Comparison of ENCODE assay signal across 16 mouse cellular contexts in genomic region chr11:55369093-55369471, GRCm38 (mm10). TPM values are rescaled to one million over a fixed set of nuclear protein-coding genes. Genes with fewer than 3 reads are reported as not detected.
DNase-seq lines count a peak whose midpoint lies in the region; ATAC-seq and TF ChIP-seq lines count a peak whose summit lies in the region.
"Had no signal": no experiment of that assay in that cellular context is flagged by ENCODE, and none has a peak within 500 bp of the region (broad histone marks: within the 10 kb centered on the region; RNA-seq: fewer than 3 reads in every experiment).

No protein-coding gene starts in this region.

- H3K9ac ChIP-seq in heart, adult 2 months (ENCODE audit: low read depth, low read length) = no peak overlapping the region
- no peak overlapping the region for H3K9ac ChIP-seq in forebrain, embryonic 16.5 days (replicated peaks; ENCODE audit: low read depth, low read length)
- no peak overlapping the region for H3K9ac ChIP-seq in hindbrain, embryonic 13.5 days
- H3K9ac ChIP-seq: embryonic facial prominence, embryonic 12.5 days; forebrain, postnatal 0 days had no signal

- TF ChIP-seq EP300 in heart, adult 2 months (IDR thresholded peaks at IDR 0.05; ENCODE audit: insufficient read depth, low read depth, low read length) = 0 out of 2 replicates have a peak, but pooled peaks have one; percentile 34

- H3K79me2 ChIP-seq in heart, adult 2 months (replicated peaks; ENCODE audit: control insufficient read depth, insufficient read depth, low read length) = no peaks in the 10 kb centered on the region

- no peaks in the 10 kb centered on the region for H3K36me3 ChIP-seq in heart, adult 2 months (ENCODE audit: control insufficient read depth, insufficient read depth, low read length)
- H3K36me3 ChIP-seq in forebrain, embryonic 16.5 days (ENCODE audit: control insufficient read depth, insufficient read depth) = no peaks in the 10 kb centered on the region
- no peaks in the 10 kb centered on the region for H3K36me3 ChIP-seq in hindbrain, embryonic 13.5 days
- H3K36me3 ChIP-seq: embryonic facial prominence, embryonic 12.5 days; G1E had no signal

- no peaks in the 10 kb centered on the region for H3K27me3 ChIP-seq in heart, adult 2 months (ENCODE audit: control insufficient read depth, insufficient read depth, low read length)
- no peaks in the 10 kb centered on the region for H3K27me3 ChIP-seq in forebrain, embryonic 16.5 days (replicated peaks; ENCODE audit: control insufficient read depth, insufficient read depth, low read length)
- 0 out of 2 replicates have a peak, but pooled peaks cover 3% of the 10 kb centered on the region for H3K27me3 ChIP-seq in hindbrain, embryonic 13.5 days
- H3K27me3 ChIP-seq: embryonic facial prominence, embryonic 12.5 days had no signal

- peak overlapping the region; percentile 32 for H3K27ac ChIP-seq in heart, adult 2 months
- H3K27ac ChIP-seq in forebrain, embryonic 16.5 days (ENCODE audit: low read length) = no peak overlapping the region
- no peak overlapping the region for H3K27ac ChIP-seq in hindbrain, embryonic 13.5 days
- H3K27ac ChIP-seq: embryonic facial prominence, embryonic 12.5 days; left cerebral cortex, adult 2 months had no signal

- H3K4me1 ChIP-seq in heart, adult 2 months (ENCODE audit: control insufficient read depth, insufficient read depth, low read length) = no peaks in the 10 kb centered on the region
- no peaks in the 10 kb centered on the region for H3K4me1 ChIP-seq in forebrain, embryonic 16.5 days (replicated peaks; ENCODE audit: control insufficient read depth, insufficient read depth, low read length)
- peaks cover 8% of the 10 kb centered on the region for H3K4me1 ChIP-seq in hindbrain, embryonic 13.5 days (replicated peaks)
- H3K4me1 ChIP-seq: embryonic facial prominence, embryonic 12.5 days had no signal

- no peak overlapping the region for H3K4me3 ChIP-seq in heart, adult 2 months
- no peak overlapping the region for H3K4me3 ChIP-seq in forebrain, embryonic 16.5 days (replicated peaks; ENCODE audit: low read length)
- H3K4me3 ChIP-seq in hindbrain, embryonic 13.5 days = no peak overlapping the region
- H3K4me3 ChIP-seq: embryonic facial prominence, embryonic 12.5 days; left cerebral cortex, adult 2 months had no signal

- H3K4me2 ChIP-seq in forebrain, embryonic 16.5 days (ENCODE audit: low read length) = no peak overlapping the region
- H3K4me2 ChIP-seq in hindbrain, embryonic 13.5 days = no peak overlapping the region
- H3K4me2 ChIP-seq: embryonic facial prominence, embryonic 12.5 days had no signal

- no peaks in the 10 kb centered on the region for H3K9me3 ChIP-seq in forebrain, embryonic 16.5 days (ENCODE audit: control insufficient read depth, low read length)
- H3K9me3 ChIP-seq in hindbrain, embryonic 13.5 days = no peaks in the 10 kb centered on the region
- H3K9me3 ChIP-seq: embryonic facial prominence, embryonic 12.5 days; G1E had no signal

- peak; percentile 63 for DNase-seq in gastrocnemius, adult 18-20 months (ENCODE audit: low spot score)
- DNase-seq in gastrocnemius, postnatal 4 days (ENCODE audit: low spot score in 2 of 2) = no peak
- peak; percentile 40 to 63 for DNase-seq in heart, adult 2 months
- DNase-seq in kidney, adult 8-10 months = peak; percentile 24 to 31
- peak; percentile 72 for DNase-seq in lung, postnatal 10 days
- no peak for DNase-seq in cerebellum, adult 11 months
- DNase-seq: cerebellum, adult 8-10 months; forebrain, postnatal 0 days; thymus, postnatal 25 days had no signal

- WGBS in heart, adult 2 months = 50% methylated on average over 6 of the region's 6 CpGs
- WGBS in forebrain, embryonic 16.5 days = 63% methylated on average over 6 of the region's 6 CpGs
- WGBS in hindbrain, embryonic 13.5 days = 74% methylated on average over 6 of the region's 6 CpGs

- intact Hi-C loops in heart, adult 2 months (cut with DNase I) = no loop called here

- no peak for TF ChIP-seq CTCF in heart, adult 2 months (IDR thresholded peaks at IDR 0.05)

- TF ChIP-seq POLR2A in heart, adult 2 months (IDR thresholded peaks at IDR 0.05; ENCODE audit: insufficient read depth, low read depth, low read length) = no peak

- no peak for ATAC-seq in forebrain, embryonic 16.5 days
- no peak for ATAC-seq in hindbrain, embryonic 13.5 days (ENCODE audit: low FRiP score)
- ATAC-seq: forebrain, postnatal 0 days; midbrain, embryonic 16.5 days had no signal

RNA-seq across cellular contexts. Expression of gene Fat2, which starts 32.7 kb away (rescaled TPM):
- under 1 TPM; 0.02 to 0.05 TPM for total RNA-seq in gastrocnemius, adult 18-20 months (2021)
- total RNA-seq in gastrocnemius, postnatal 4 days (2021) = under 1 TPM; 0.10 to 0.18 TPM
- under 1 TPM; 0.03 to 0.09 TPM for total RNA-seq in heart, adult 2 months (2021)
- polyA plus RNA-seq in heart, adult 2 months (2012; rRNA removed) = 0.09 and 0.14 TPM in 2 replicates
- 0.04 TPM in 2 replicates for polyA plus RNA-seq in forebrain, embryonic 16.5 days (2015; fragmentation: Nextera tagmentation; extraction: Ambion mirVana)
- 0.05 and 0.13 TPM in 2 replicates for polyA plus RNA-seq in hindbrain, embryonic 13.5 days (2015; fragmentation: Nextera tagmentation; extraction: Ambion mirVana)
- polyA plus RNA-seq: G1E; liver, embryonic 16.5 days had no signal

RNA-seq across cellular contexts. Expression of gene Sparc, which starts 53.9 kb away (rescaled TPM):
- 100 to 1,000 TPM; 141 to 200 TPM for total RNA-seq in gastrocnemius, adult 18-20 months (2021)
- total RNA-seq in gastrocnemius, postnatal 4 days (2021) = 1,000 to 10,000 TPM; 2,207 to 2,385 TPM
- total RNA-seq in heart, adult 2 months (2021) = 100 to 1,000 TPM; 320 to 420 TPM
- polyA plus RNA-seq in heart, adult 2 months (2012; rRNA removed) = 666 and 876 TPM in 2 replicates
- 316 and 452 TPM in 2 replicates for polyA plus RNA-seq in forebrain, embryonic 16.5 days (2015; fragmentation: Nextera tagmentation; extraction: Ambion mirVana)
- 579 and 581 TPM in 2 replicates for polyA plus RNA-seq in hindbrain, embryonic 13.5 days (2015; fragmentation: Nextera tagmentation; extraction: Ambion mirVana)
- polyA plus RNA-seq: G1E had no signal

Comparison
In these comparisons a context has a peak if more than half of its experiments do, and no peak if none do; other contexts are left out.
1. DNase-seq: peak in gastrocnemius, adult 18-20 months (single experiment), heart, adult 2 months (2 of 2), kidney, adult 8-10 months (2 of 2) and lung, postnatal 10 days (single experiment); none in gastrocnemius, postnatal 4 days (0 of 2) and cerebellum, adult 11 months (single experiment).
2. RNA of gene Sparc, which starts 53.9 kb away (total RNA-seq): 2,207 to 2,385 TPM in gastrocnemius, postnatal 4 days; 320 to 420 TPM in heart, adult 2 months and 141 to 200 TPM in gastrocnemius, adult 18-20 months; every median in the first group is over 4 times any median in the second.